Mouse (Mus musculus) CD8-positive naive resting alpha-beta T cell, adult 2 months (primary cell): ENCODE data around the gene Dennd1c.
A peak's percentile ranks its signal among the peaks of the same experiment; 100 is the strongest.

ENCODE experiments used
- DNase-seq, 2 experiments: peaks; one replicate each; pipeline ENCODE4 v3.0.0; 2022; ENCODE audit warnings: low read depth in 2 of 2, low spot score in 2 of 2

Gene Dennd1c

GRCm38 (mm10) chr17:57078336-57078735 lies at the start of gene Dennd1c:
Dennd1c (minus strand) TSS chr17:57078514.
- DNase-seq, result peak; percentile 49 to 65

- DNase-seq, result no peak
Measured at GRCm38 (mm10) chr17:57125853-57126622, 47.7 kb upstream of the Dennd1c start.

GRCm38 (mm10) chr17:57124792-57125191 lies 46.5 kb upstream of the Dennd1c start:
- no peak for DNase-seq

GRCm38 (mm10) chr17:57123192-57124118 lies 45.1 kb upstream of the Dennd1c start:
- DNase-seq, result no peak

- DNase-seq, result no peak
Measured at GRCm38 (mm10) chr17:57121856-57122255, 43.5 kb upstream of the Dennd1c start.

- DNase-seq, result no peak
Measured at GRCm38 (mm10) chr17:57118524-57119349, 40.4 kb upstream of the Dennd1c start.

GRCm38 (mm10) chr17:57116801-57117200 lies 38.5 kb upstream of the Dennd1c start:
- no peak for DNase-seq

- no peak for DNase-seq
Measured at GRCm38 (mm10) chr17:57112768-57113474, 34.6 kb upstream of the Dennd1c start.

- no peak for DNase-seq
Measured at GRCm38 (mm10) chr17:57110005-57110404, 31.7 kb upstream of the Dennd1c start.

GRCm38 (mm10) chr17:57108666-57109171 lies 30.4 kb upstream of the Dennd1c start:
- DNase-seq, result no peak

- no peak for DNase-seq
Measured at GRCm38 (mm10) chr17:57108040-57108665, 29.8 kb upstream of the Dennd1c start.

GRCm38 (mm10) chr17:57107064-57107463 lies 28.8 kb upstream of the Dennd1c start:
- no peak for DNase-seq

- no peak for DNase-seq
Measured at GRCm38 (mm10) chr17:57106035-57106368, 27.7 kb upstream of the Dennd1c start.

GRCm38 (mm10) chr17:57105181-57106034 lies 27.1 kb upstream of the Dennd1c start, which contains the start of gene Tnfsf9:
Tnfsf9 (plus strand) TSS chr17:57105325.
- peak; percentile 6 to 15 for DNase-seq

- DNase-seq, result no peak
Measured at GRCm38 (mm10) chr17:57104496-57104895, 26.2 kb upstream of the Dennd1c start.

- no peak for DNase-seq
Measured at GRCm38 (mm10) chr17:57102276-57102675, 24.0 kb upstream of the Dennd1c start.

GRCm38 (mm10) chr17:57099629-57100325 lies 21.5 kb upstream of the Dennd1c start:
- DNase-seq, result no peak

GRCm38 (mm10) chr17:57098321-57098720 lies 20.0 kb upstream of the Dennd1c start:
- no peak for DNase-seq

GRCm38 (mm10) chr17:57096623-57096920 lies 18.3 kb upstream of the Dennd1c start:
- peak; percentile 83 to 88 for DNase-seq
